8 mouse cellular contexts compared by ENCODE assay signal in genomic region chr2:112492856-112493538, GRCm38 (mm10). TPM values are rescaled to one million over a fixed set of nuclear protein-coding genes. Genes with fewer than 3 reads are reported as not detected.
DNase-seq lines count a peak whose midpoint lies in the region; ATAC-seq lines count a peak whose summit lies in the region.

Gene Aven, plus strand, starts transcription at chr2:112492964.

- peak within 1 kb of the TSS; percentile 76 for H3K9ac ChIP-seq in intestine, embryonic 14.5 days (ENCODE audit: low read length)
- H3K9ac ChIP-seq in midbrain, embryonic 11.5 days (ENCODE audit: low read length) = peak within 1 kb of the TSS; percentile 95

- peak; percentile 95 for ATAC-seq in intestine, embryonic 14.5 days (replicated peaks; ENCODE audit: low FRiP score, low TSS enrichment, low read depth)
- peak; percentile 96 for ATAC-seq in midbrain, embryonic 11.5 days (ENCODE audit: low FRiP score)

- peak within 1 kb of the TSS; percentile 48 for H3K4me3 ChIP-seq in intestine, embryonic 14.5 days (ENCODE audit: low read depth, low read length)
- peak within 1 kb of the TSS; percentile 69 for H3K4me3 ChIP-seq in midbrain, embryonic 11.5 days (ENCODE audit: low read depth, low read length)

- under 1% methylated on average over 78 of the region's 87 CpGs for WGBS in intestine, embryonic 14.5 days
- under 1% methylated on average over 58 of the region's 87 CpGs for WGBS in midbrain, embryonic 11.5 days

- peak; percentile 81 to 88 for DNase-seq in adrenal gland, adult 18-20 months (ENCODE audit: low spot score in 2 of 2)
- peak; percentile 88 for DNase-seq in embryo, embryonic 10 days (ENCODE audit: low spot score)
- peak; percentile 88 for DNase-seq in gastrocnemius, postnatal 14 days
- DNase-seq in intestine, embryonic 14.5 days (ENCODE audit: low spot score) = peak; percentile 91
- peak; percentile 86 for DNase-seq in left cerebral cortex, postnatal 4 days
- peak; percentile 97 for DNase-seq in midbrain, embryonic 11.5 days (ENCODE audit: low spot score, missing footprints)
- DNase-seq in right cerebral cortex, postnatal 4 days = peak; percentile 76
- DNase-seq in yolk sac, embryonic 10.5 days (ENCODE audit: low spot score) = peak; percentile 90

- H3K36me3 ChIP-seq in intestine, embryonic 14.5 days (ENCODE audit: control insufficient read depth, insufficient read depth, low read length) = no peaks in the 10 kb centered on the region
- no peaks in the 10 kb centered on the region for H3K36me3 ChIP-seq in midbrain, embryonic 11.5 days (ENCODE audit: control insufficient read depth, insufficient read depth, low read length)

- intact Hi-C loops in gastrocnemius, postnatal 14 days (cut with DNase I; ENCODE audit: low total_unique reads) = no loop called here
- intact Hi-C loops in left cerebral cortex, postnatal 4 days (cut with DNase I) = no loop called here

- peak within 1 kb of the TSS; percentile 86 for H3K4me2 ChIP-seq in intestine, embryonic 14.5 days (ENCODE audit: low read length)
- H3K4me2 ChIP-seq in midbrain, embryonic 11.5 days = peak within 1 kb of the TSS; percentile 64

- H3K27me3 ChIP-seq in intestine, embryonic 14.5 days (replicated peaks; ENCODE audit: control insufficient read depth, insufficient read depth, low read length) = no peaks in the 10 kb centered on the region
- H3K27me3 ChIP-seq in midbrain, embryonic 11.5 days (ENCODE audit: control insufficient read depth, insufficient read depth, low read length) = no peaks in the 10 kb centered on the region

- H3K9me3 ChIP-seq in intestine, embryonic 14.5 days (ENCODE audit: control insufficient read depth, low read length) = no peaks in the 10 kb centered on the region
- H3K9me3 ChIP-seq in midbrain, embryonic 11.5 days (ENCODE audit: control insufficient read depth, low read length) = no peaks in the 10 kb centered on the region

- peak within 1 kb of the TSS; percentile 98 for H3K27ac ChIP-seq in intestine, embryonic 14.5 days (ENCODE audit: low read depth)
- peak within 1 kb of the TSS; percentile 92 for H3K27ac ChIP-seq in midbrain, embryonic 11.5 days (ENCODE audit: low read depth, low read length)

- peaks cover 9% of the 10 kb centered on the region; the same call in 1 of the 2 replicates for H3K4me1 ChIP-seq in intestine, embryonic 14.5 days (replicated peaks; ENCODE audit: control insufficient read depth, insufficient read depth, low read length)
- H3K4me1 ChIP-seq in midbrain, embryonic 11.5 days (ENCODE audit: control insufficient read depth, insufficient read depth, low read length) = peaks cover 5% of the 10 kb centered on the region

RNA-seq across cellular contexts. Expression of gene Aven, which starts in this region (rescaled TPM):
- 10 to 100 TPM; 17.9 to 19.6 TPM for total RNA-seq in adrenal gland, adult 18-20 months (2021)
- 10 to 100 TPM; 15.8 to 23.6 TPM for total RNA-seq in gastrocnemius, postnatal 14 days (2021)
- 7.6 and 9.1 TPM in 2 replicates for polyA plus RNA-seq in intestine, embryonic 14.5 days (2014; fragmentation: Nextera tagmentation; extraction: Ambion mirVana)
- total RNA-seq in left cerebral cortex, postnatal 4 days (2021) = 10 to 100 TPM in 1 of 2 experiments, 1 to 10 TPM in 1; 7.3 to 10.8 TPM
- 6.7 and 6.9 TPM in 2 replicates for polyA plus RNA-seq in midbrain, embryonic 11.5 days (2014; fragmentation: Nextera tagmentation; extraction: Ambion mirVana)

Comparison
In these comparisons a context has a peak if more than half of its experiments do, and no peak if none do; other contexts are left out.
1. Peak in every context shown above with its lines: DNase-seq, ATAC-seq, H3K4me3 ChIP-seq and H3K27ac ChIP-seq.